Mouse (Mus musculus) bone marrow, adult 2 months (tissue): ENCODE results near the gene Exoc3l4. TPM values are rescaled to one million over a fixed set of nuclear protein-coding genes. Genes with fewer than 3 reads are reported as not detected.

Experiments used
- H3K27ac ChIP-seq: fragments of 200-500 bp; 2 replicates; pipeline ENCODE4 v1.5.1; 2012; ENCODE audit warnings: low read depth, mild to moderate bottlenecking, control low read depth, inconsistent platforms, low read length; ENCODE audit not compliant: control insufficient read depth, poor library complexity, insufficient read depth
- H3K4me1 ChIP-seq: fragments of 200-500 bp; 2 replicates; pipeline ENCODE4 v1.6.1; 2011; ENCODE audit warnings: low read length; ENCODE audit not compliant: control insufficient read depth, insufficient read depth
- H3K4me3 ChIP-seq: fragments of 200-500 bp; replicated peaks from 2 replicates; pipeline ENCODE3; 2011; ENCODE audit warnings: mild to moderate bottlenecking, low read depth, low read length, control low read depth; ENCODE audit not compliant: control insufficient read depth
- CTCF ChIP-seq: fragments of 200-500 bp; IDR thresholded peaks from 2 replicates; pipeline ENCODE4 v1.5.1; 2011; ENCODE audit warnings: low read length, control low read depth; ENCODE audit not compliant: control insufficient read depth, insufficient read depth
- POLR2A ChIP-seq: fragments of 200-500 bp; IDR thresholded peaks from 2 replicates; pipeline ENCODE4 v1.6.1; 2011; ENCODE audit warnings: low read depth, mild to moderate bottlenecking, control low read depth, low read length, borderline replicate concordance; ENCODE audit not compliant: control insufficient read depth
- WGBS: fragments of 180-500 bp; shearing (Covaris S2); methylation state at CpG from one replicate; pipeline ENCODE4 v1.1.7; 2018; 5-methylcytosine and 5-hydroxymethylcytosine counted together
- polyA plus RNA-seq: library from polyadenylated mRNA; stranded (reverse); fragments of >200 nt; gene quantifications from 2 replicates; pipeline ENCODE4 v1.2.4, GENCODE M21; 2011; ENCODE audit warnings: low replicate concordance; ENCODE audit not compliant: missing spikeins, insufficient read depth, insufficient read length

Gene Exoc3l4
- polyA plus RNA-seq, 1 experiment: 18.4 TPM

- H3K4me3 ChIP-seq: no peak overlapping the region
- peak overlapping the region; percentile 50; the same call in 1 of the 2 replicates for H3K27ac ChIP-seq
- 34% methylated on average over 8 of the region's 8 CpGs for WGBS
These were observed 18.0 kb downstream of the Exoc3l4 start for GRCm38 (mm10) chr12:111434745-111435327.

GRCm38 (mm10) chr12:111436170-111436569, 19.4 kb downstream of the Exoc3l4 start:
- Histone ChIP-seq H3K4me1 (peaks cover 19% of the 10 kb centered on the region), H3K27ac (peak overlapping the region; percentile 92), H3K4me3 (no peak overlapping the region)
- no peak for TF ChIP-seq POLR2A
- TF ChIP-seq CTCF: no peak
- WGBS: 62% methylated on average over 3 of the region's 3 CpGs

More at GRCm38 (mm10) chr12:111434745-111435327, 18.0 kb downstream of the Exoc3l4 start:
- TF ChIP-seq CTCF (no peak), POLR2A (no peak)
- H3K4me1 ChIP-seq: peaks cover 26% of the 10 kb centered on the region

GRCm38 (mm10) chr12:111436640-111437039, 19.8 kb downstream of the Exoc3l4 start:
- H3K4me1 ChIP-seq: peaks cover 19% of the 10 kb centered on the region
- H3K4me3 ChIP-seq: no peak overlapping the region
- peak overlapping the region; percentile 92 for H3K27ac ChIP-seq
- TF ChIP-seq CTCF: no peak
- TF ChIP-seq POLR2A: 0 out of 2 replicates have a peak, but pooled peaks have one; percentile 18
- WGBS: 36% methylated on average over 8 of the region's 8 CpGs

- WGBS: 9% methylated on average over 5 of the region's 5 CpGs
- TF ChIP-seq POLR2A (no peak), CTCF (no peak)
- Histone ChIP-seq H3K4me3 (peak overlapping the region; percentile 42), H3K27ac (peak overlapping the region; percentile 92), H3K4me1 (peaks cover 19% of the 10 kb centered on the region; the same call in 1 of the 2 replicates)
These were observed 20.5 kb downstream of the Exoc3l4 start for GRCm38 (mm10) chr12:111437222-111437900.

- WGBS: 80% methylated on average over 6 of the region's 6 CpGs
- no peak for TF ChIP-seq POLR2A
- no peak for TF ChIP-seq CTCF
- Histone ChIP-seq H3K4me1 (peaks cover 15% of the 10 kb centered on the region; the same call in 1 of the 2 replicates), H3K4me3 (no peak overlapping the region), H3K27ac (no peak overlapping the region)
These were observed 22.0 kb downstream of the Exoc3l4 start for GRCm38 (mm10) chr12:111438850-111439249.

- TF ChIP-seq CTCF (no peak), POLR2A (no peak)
- 89% methylated on average over 9 of the region's 9 CpGs for WGBS
- Histone ChIP-seq H3K4me1 (peaks cover 8% of the 10 kb centered on the region; the same call in 1 of the 2 replicates), H3K4me3 (no peak overlapping the region), H3K27ac (no peak overlapping the region)
These were observed 24.0 kb downstream of the Exoc3l4 start for GRCm38 (mm10) chr12:111440701-111441373.

- WGBS: 54% methylated on average over 3 of the region's 3 CpGs
- H3K4me3 ChIP-seq: no peak overlapping the region
- peaks cover 7% of the 10 kb centered on the region; the same call in 1 of the 2 replicates for H3K4me1 ChIP-seq
- TF ChIP-seq POLR2A (no peak), CTCF (no peak)
- peak overlapping the region; percentile 94 for H3K27ac ChIP-seq
These were observed 24.7 kb downstream of the Exoc3l4 start for GRCm38 (mm10) chr12:111441523-111441922.

GRCm38 (mm10) chr12:111442309-111443010, 25.6 kb downstream of the Exoc3l4 start, which contains the start of gene Tnfaip2:
Gene Tnfaip2 (plus strand): TSS chr12:111442469.
- Histone ChIP-seq H3K27ac (peak within 1 kb of the TSS; percentile 94), H3K4me1 (peaks cover 4% of the 10 kb centered on the region; the same call in 1 of the 2 replicates), H3K4me3 (peak within 1 kb of the TSS; percentile 88)
- no peak for TF ChIP-seq CTCF
- peak; percentile 98 for TF ChIP-seq POLR2A
- under 1% methylated on average over 48 of the region's 48 CpGs for WGBS
